Mouse (Mus musculus): ENCODE measurements around the gene Rpl18a. TPM values are rescaled to one million over a fixed set of nuclear protein-coding genes. Genes with fewer than 3 reads are reported as not detected.

Gene Rpl18a
- 100 to 1,000 TPM; 682 to 726 TPM for total RNA-seq (2021)
- long read RNA-seq, experiment 1, transcript Rpl18a-201 (5 exons, 1,260 nt) = major isoform, 115 of 555 reads
- long read RNA-seq, experiment 1, partial matches to known transcripts = 440 of 555 reads
- long read RNA-seq, experiment 1, other reads (novel, unspliced or antisense) = 0 of 555 reads
- long read RNA-seq, experiment 2, transcript Rpl18a-201 (5 exons, 1,260 nt) = major isoform, 125 of 507 reads
- long read RNA-seq, experiment 2, partial matches to known transcripts = 378 of 507 reads
- long read RNA-seq, experiment 2, other reads (novel, unspliced or antisense) = 1 of 507 reads

- peak; percentile 95 to 97 for DNase-seq (ENCODE audit: low spot score in 2 of 2)
Observed at GRCm38 (mm10) chr8:70897021-70897680, at the start of gene Rpl18a. Gene Rpl18a, minus strand, starts transcription at chr8:70897412.

GRCm38 (mm10) chr8:70943187-70943586 is 46.0 kb upstream of the Rpl18a start:
- DNase-seq (ENCODE audit: low spot score in 2 of 2) = no peak

GRCm38 (mm10) chr8:70941478-70941877 is 44.3 kb upstream of the Rpl18a start:
- no peak for DNase-seq (ENCODE audit: low spot score in 2 of 2)

GRCm38 (mm10) chr8:70937200-70937599 is 40.0 kb upstream of the Rpl18a start:
- no peak for DNase-seq (ENCODE audit: low spot score in 2 of 2)

- DNase-seq (ENCODE audit: low spot score in 2 of 2) = no peak
Observed at GRCm38 (mm10) chr8:70934786-70935185, 37.6 kb upstream of the Rpl18a start.

GRCm38 (mm10) chr8:70933036-70933435 is 35.8 kb upstream of the Rpl18a start:
- no peak for DNase-seq (ENCODE audit: low spot score in 2 of 2)

- DNase-seq (ENCODE audit: low spot score in 2 of 2) = no peak
Observed at GRCm38 (mm10) chr8:70931731-70932130, 34.5 kb upstream of the Rpl18a start.

GRCm38 (mm10) chr8:70928778-70929322 is 31.6 kb upstream of the Rpl18a start:
- DNase-seq (ENCODE audit: low spot score in 2 of 2) = no peak

- DNase-seq (ENCODE audit: low spot score in 2 of 2) = no peak
Observed at GRCm38 (mm10) chr8:70928096-70928495, 30.9 kb upstream of the Rpl18a start.

- DNase-seq (ENCODE audit: low spot score in 2 of 2) = no peak
Observed at GRCm38 (mm10) chr8:70926396-70926795, 29.2 kb upstream of the Rpl18a start.

GRCm38 (mm10) chr8:70925754-70926153 is 28.5 kb upstream of the Rpl18a start:
- no peak for DNase-seq (ENCODE audit: low spot score in 2 of 2)

GRCm38 (mm10) chr8:70924151-70924550 is 26.9 kb upstream of the Rpl18a start:
- DNase-seq (ENCODE audit: low spot score in 2 of 2) = peak in 1 of 2 experiments; percentile 0

GRCm38 (mm10) chr8:70920049-70920922 is 23.1 kb upstream of the Rpl18a start:
- peak in 1 of 2 experiments; percentile 56 for DNase-seq (ENCODE audit: low spot score in 2 of 2)

- DNase-seq (ENCODE audit: low spot score in 2 of 2) = no peak
Observed at GRCm38 (mm10) chr8:70914704-70915103, 17.5 kb upstream of the Rpl18a start.

- no peak for DNase-seq (ENCODE audit: low spot score in 2 of 2)
Observed at GRCm38 (mm10) chr8:70913523-70913922, 16.3 kb upstream of the Rpl18a start.

GRCm38 (mm10) chr8:70912955-70913354 is 15.7 kb upstream of the Rpl18a start:
- no peak for DNase-seq (ENCODE audit: low spot score in 2 of 2)

- no peak for DNase-seq (ENCODE audit: low spot score in 2 of 2)
Observed at GRCm38 (mm10) chr8:70911596-70911995, 14.4 kb upstream of the Rpl18a start.

GRCm38 (mm10) chr8:70907518-70907917 is 10.3 kb upstream of the Rpl18a start:
- no peak for DNase-seq (ENCODE audit: low spot score in 2 of 2)

- DNase-seq (ENCODE audit: low spot score in 2 of 2) = peak; percentile 78 to 85
Observed at GRCm38 (mm10) chr8:70905831-70906736, 8.9 kb upstream of the Rpl18a start, which contains the start of gene Map1s. Gene Map1s, plus strand, starts transcription at chr8:70905932.

- DNase-seq (ENCODE audit: low spot score in 2 of 2) = no peak
Observed at GRCm38 (mm10) chr8:70905463-70905830, 8.2 kb upstream of the Rpl18a start.

All from left cerebral cortex, adult 18-20 months (tissue).